Mouse (Mus musculus): Measurements from ENCODE around the gene Fam155a.

GRCm38 (mm10) chr8:9335933-9336303 lies 435.0 kb downstream of the Fam155a start:
- TF ChIP-seq CTCF (IDR thresholded peaks at IDR 0.05; ENCODE audit: low read depth): no peak
- no peak for TF ChIP-seq EP300 (IDR thresholded peaks at IDR 0.05; ENCODE audit: low read depth)

Data from heart, postnatal 0 days (tissue).